In the genomic region with DNA sequence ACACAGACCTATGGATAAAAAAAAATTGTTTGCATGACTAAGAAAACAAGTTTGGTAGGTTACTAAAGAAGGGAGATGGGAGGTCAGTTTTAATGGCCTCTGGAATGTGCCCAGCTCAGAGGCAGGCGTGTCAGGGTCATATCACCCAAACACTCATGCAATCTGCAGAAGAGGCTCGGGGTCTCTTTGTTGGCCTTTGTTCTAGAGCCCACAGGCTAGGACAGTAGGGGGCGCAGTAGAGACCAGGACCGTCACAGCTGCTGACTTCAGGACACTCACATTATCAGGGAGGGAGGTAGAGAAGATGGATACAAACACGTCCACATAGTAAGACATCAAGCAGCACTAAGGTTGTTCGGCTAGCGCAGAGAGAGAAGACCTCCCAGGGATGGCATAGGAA, we compare ENCODE assay signal across 9 mouse cellular contexts. TPM values are rescaled to one million over a fixed set of nuclear protein-coding genes. Genes with fewer than 3 reads are reported as not detected.
DNase-seq lines count a peak whose midpoint lies in the region; ATAC-seq and TF ChIP-seq lines count a peak whose summit lies in the region.
"Had no signal": no experiment of that assay in that cellular context is flagged by ENCODE, and none has a peak within 500 bp of the region (broad histone marks: within the 10 kb centered on the region; RNA-seq: fewer than 3 reads in every experiment).

No protein-coding gene starts in this region.

- H3K9ac ChIP-seq in kidney, embryonic 15.5 days: no peak overlapping the region
- no peak overlapping the region for H3K9ac ChIP-seq in midbrain, embryonic 12.5 days (replicated peaks)

- no peaks in the 10 kb centered on the region for H3K36me3 ChIP-seq in kidney, embryonic 15.5 days
- no peaks in the 10 kb centered on the region for H3K36me3 ChIP-seq in midbrain, embryonic 12.5 days

- intact Hi-C loops in left cerebral cortex, adult 2 months (cut with DNase I): no loop called here

- no peak for DNase-seq in left cerebral cortex, adult 2 months (ENCODE audit: extremely low spot score in 1 of 2, low spot score in 2 of 2)
- DNase-seq in left cerebral cortex, adult 18-20 months (ENCODE audit: low spot score in 2 of 2): no peak
- DNase-seq in embryo, embryonic 11 days: peak; percentile 70
- DNase-seq in ovary, postnatal 14 days (ENCODE audit: low spot score): no peak
- DNase-seq in ovary, postnatal 36 days (ENCODE audit: low spot score): no peak
- DNase-seq in frontal cortex, postnatal 25 days (ENCODE audit: low spot score in 2 of 2): no peak

- no peak for ATAC-seq in kidney, embryonic 15.5 days (replicated peaks; ENCODE audit: low FRiP score)
- ATAC-seq in midbrain, embryonic 12.5 days (ENCODE audit: low FRiP score, low read depth): no peak

- peak; percentile 54 for TF ChIP-seq CTCF in left cerebral cortex, adult 2 months (IDR thresholded peaks at IDR 0.05)

- H3K9me3 ChIP-seq in kidney, embryonic 15.5 days (replicated peaks): no peaks in the 10 kb centered on the region
- H3K9me3 ChIP-seq in midbrain, embryonic 12.5 days: no peaks in the 10 kb centered on the region

- peaks cover 20% of the 10 kb centered on the region for H3K27me3 ChIP-seq in kidney, embryonic 15.5 days
- peaks cover 8% of the 10 kb centered on the region for H3K27me3 ChIP-seq in midbrain, embryonic 12.5 days

- no peak overlapping the region for H3K4me3 ChIP-seq in left cerebral cortex, adult 2 months
- H3K4me3 ChIP-seq in kidney, embryonic 15.5 days (replicated peaks): 0 out of 2 replicates have a peak overlapping the region, but pooled peaks have one; percentile 6
- no peak overlapping the region for H3K4me3 ChIP-seq in midbrain, embryonic 12.5 days

- 0 out of 2 replicates have a peak, but pooled peaks cover 8% of the 10 kb centered on the region for H3K4me1 ChIP-seq in kidney, embryonic 15.5 days
- no peaks in the 10 kb centered on the region for H3K4me1 ChIP-seq in midbrain, embryonic 12.5 days

- WGBS in kidney, embryonic 15.5 days: 35% methylated on average over 7 of the region's 7 CpGs
- WGBS in midbrain, embryonic 12.5 days: 48% methylated on average over 7 of the region's 7 CpGs

- H3K4me2 ChIP-seq in kidney, embryonic 15.5 days: peak overlapping the region; percentile 48
- peak overlapping the region; percentile 19; the same call in 1 of the 2 replicates for H3K4me2 ChIP-seq in midbrain, embryonic 12.5 days (replicated peaks)

- no peak overlapping the region for H3K27ac ChIP-seq in left cerebral cortex, adult 2 months
- no peak overlapping the region for H3K27ac ChIP-seq in kidney, embryonic 15.5 days
- no peak overlapping the region for H3K27ac ChIP-seq in midbrain, embryonic 12.5 days (replicated peaks)
- H3K27ac ChIP-seq: macrophage had no signal

RNA-seq across cellular contexts. Expression of gene Kcng1, which starts 13.5 kb away (rescaled TPM):
- total RNA-seq in left cerebral cortex, adult 2 months (2021): 10 to 100 TPM; 30.5 to 39.6 TPM
- total RNA-seq in left cerebral cortex, adult 18-20 months (2021): 10 to 100 TPM; 34.5 to 40.8 TPM
- polyA plus RNA-seq in kidney, embryonic 15.5 days (2015; fragmentation: Nextera tagmentation; extraction: Ambion mirVana): 0.99 and 3.1 TPM in 2 replicates
- 2.3 and 3.2 TPM in 2 replicates for polyA plus RNA-seq in midbrain, embryonic 12.5 days (2016; fragmentation: Nextera tagmentation; extraction: Ambion mirVana)
- polyA plus RNA-seq: macrophage had no signal

RNA-seq across cellular contexts. Expression of gene Mocs3, which starts 37.6 kb away (rescaled TPM):
- 10 to 100 TPM; 19.6 to 20.1 TPM for total RNA-seq in left cerebral cortex, adult 2 months (2021)
- 10 to 100 TPM; 18.5 to 18.9 TPM for total RNA-seq in left cerebral cortex, adult 18-20 months (2021)
- polyA plus RNA-seq in kidney, embryonic 15.5 days (2015; fragmentation: Nextera tagmentation; extraction: Ambion mirVana): 6.3 and 6.9 TPM in 2 replicates
- polyA plus RNA-seq in midbrain, embryonic 12.5 days (2016; fragmentation: Nextera tagmentation; extraction: Ambion mirVana): 11.3 and 11.7 TPM in 2 replicates

RNA-seq across cellular contexts. Expression of gene Dpm1, which starts 37.6 kb away (rescaled TPM):
- 10 to 100 TPM; 68.5 to 75.8 TPM for total RNA-seq in left cerebral cortex, adult 2 months (2021)
- 10 to 100 TPM; 59.3 to 60.8 TPM for total RNA-seq in left cerebral cortex, adult 18-20 months (2021)
- polyA plus RNA-seq in kidney, embryonic 15.5 days (2015; fragmentation: Nextera tagmentation; extraction: Ambion mirVana): 85.6 and 107 TPM in 2 replicates
- 87.5 and 99.0 TPM in 2 replicates for polyA plus RNA-seq in midbrain, embryonic 12.5 days (2016; fragmentation: Nextera tagmentation; extraction: Ambion mirVana)

RNA-seq across cellular contexts. Expression of gene Gm20716, which starts 37.9 kb away (rescaled TPM):
- 10 to 100 TPM; 26.9 to 32.3 TPM for total RNA-seq in left cerebral cortex, adult 2 months (2021)
- 10 to 100 TPM; 36.4 to 37.0 TPM for total RNA-seq in left cerebral cortex, adult 18-20 months (2021)
- 19.3 and 19.5 TPM in 2 replicates for polyA plus RNA-seq in kidney, embryonic 15.5 days (2015; fragmentation: Nextera tagmentation; extraction: Ambion mirVana)
- polyA plus RNA-seq in midbrain, embryonic 12.5 days (2016; fragmentation: Nextera tagmentation; extraction: Ambion mirVana): 23.6 and 24.7 TPM in 2 replicates
